Mouse (Mus musculus): ENCODE data around the gene Hykk. TPM values are rescaled to one million over a fixed set of nuclear protein-coding genes. Genes with fewer than 3 reads are reported as not detected.

Gene Hykk
- polyA plus RNA-seq, 1 experiment from 2014 or later, result 6.0 TPM

DNA sequence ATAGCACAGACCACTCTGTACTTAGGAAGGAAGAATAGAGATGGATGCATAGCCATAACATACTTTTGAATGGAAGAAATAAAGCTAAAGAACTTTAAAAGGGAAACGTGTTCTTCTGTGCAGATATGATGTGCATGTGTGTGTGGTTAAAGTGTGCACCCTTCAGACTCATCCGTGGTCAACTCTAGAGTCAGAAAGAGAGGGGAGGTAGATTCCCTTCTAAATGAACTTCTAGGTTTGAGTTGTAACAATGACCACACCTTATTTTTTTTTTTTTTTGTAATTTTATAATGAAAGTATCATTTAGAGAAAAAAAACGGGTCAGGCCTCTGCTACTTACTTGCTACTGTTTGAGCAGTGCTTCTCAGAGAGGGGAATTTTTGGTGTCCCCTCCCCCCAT lies 73.3 kb downstream of the Hykk start:
- no peak overlapping the region for H3K9ac ChIP-seq
- H3K4me1 ChIP-seq, result no peaks in the 10 kb centered on the region
- WGBS, result 78% methylated on average over 3 of the region's 3 CpGs
- H3K9me3 ChIP-seq (replicated peaks), result no peaks in the 10 kb centered on the region
- no peak for ATAC-seq (ENCODE audit: low FRiP score)
- H3K27me3 ChIP-seq, result no peaks in the 10 kb centered on the region
- H3K4me2 ChIP-seq (replicated peaks), result no peak overlapping the region
- no peaks in the 10 kb centered on the region for H3K36me3 ChIP-seq
- no peak overlapping the region for H3K27ac ChIP-seq
- H3K4me3 ChIP-seq, result no peak overlapping the region

DNA sequence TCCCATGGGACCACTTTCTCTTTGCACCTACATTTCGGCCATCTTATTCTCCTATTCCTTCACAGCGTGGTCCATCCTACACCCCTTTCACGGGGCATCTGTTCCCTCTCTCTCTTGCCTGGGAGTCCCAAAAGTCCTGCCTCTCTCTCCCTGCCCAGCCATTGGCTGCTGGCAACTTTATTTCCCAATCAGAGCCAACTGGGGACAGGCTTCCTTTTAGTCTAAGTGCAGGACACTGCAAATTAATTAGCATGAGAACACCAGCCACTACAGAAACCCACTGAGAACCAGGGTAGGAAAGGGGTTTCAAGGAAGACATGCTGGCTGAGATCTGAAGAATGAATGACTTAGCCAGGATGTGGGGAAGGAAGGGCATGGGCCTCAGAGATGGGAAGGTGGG lies 77.3 kb downstream of the Hykk start:
- 52% methylated on average over 3 of the region's 3 CpGs for WGBS
- Histone ChIP-seq H3K9me3 (replicated peaks) (no peaks in the 10 kb centered on the region), H3K27me3 (no peaks in the 10 kb centered on the region), H3K4me3 (no peak overlapping the region), H3K36me3 (no peaks in the 10 kb centered on the region), H3K4me1 (no peaks in the 10 kb centered on the region), H3K4me2 (replicated peaks) (no peak overlapping the region), H3K9ac (no peak overlapping the region), H3K27ac (no peak overlapping the region)
- no peak for ATAC-seq (ENCODE audit: low FRiP score)

DNA sequence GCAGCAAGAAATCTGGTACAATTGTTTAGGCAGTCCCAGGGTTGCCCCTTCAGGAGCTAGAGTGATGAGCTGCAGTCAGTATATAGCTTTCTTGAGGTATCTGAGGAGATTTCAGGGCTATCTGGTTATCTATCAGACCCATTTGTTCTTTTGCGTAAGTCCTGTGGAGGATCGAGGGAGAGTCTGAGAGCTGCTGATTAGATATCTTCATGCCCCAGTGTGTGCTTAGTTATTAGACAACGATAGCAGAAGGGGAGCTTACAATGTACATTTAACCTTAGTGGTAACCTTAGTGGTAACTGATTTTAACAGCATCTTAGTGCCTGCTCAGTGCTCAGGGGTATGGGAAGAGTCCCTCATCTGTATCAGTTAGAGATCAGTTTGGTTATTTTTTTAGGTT lies 78.6 kb downstream of the Hykk start:
- no peak overlapping the region for H3K9ac ChIP-seq
- ATAC-seq (ENCODE audit: low FRiP score), result no peak
- H3K36me3 ChIP-seq, result no peaks in the 10 kb centered on the region
- no peak overlapping the region for H3K27ac ChIP-seq
- 86% methylated on average over 3 of the region's 3 CpGs for WGBS
- H3K4me2 ChIP-seq (replicated peaks), result no peak overlapping the region
- no peaks in the 10 kb centered on the region for H3K9me3 ChIP-seq (replicated peaks)
- peaks cover 3% of the 10 kb centered on the region; the same call in 1 of the 2 replicates for H3K4me1 ChIP-seq
- no peak overlapping the region for H3K4me3 ChIP-seq
- H3K27me3 ChIP-seq, result no peaks in the 10 kb centered on the region

Other genes with a start within 250 kb of the Hykk start
- 7.1 and 7.5 TPM in 2 replicates for gene Dnaja4, start 218.4 kb upstream of the Hykk start, polyA plus RNA-seq (2016; fragmentation: Nextera tagmentation; extraction: Ambion mirVana)
- gene Wdr61, start 182.8 kb upstream of the Hykk start, polyA plus RNA-seq (2016; fragmentation: Nextera tagmentation; extraction: Ambion mirVana), result 117 and 128 TPM in 2 replicates
- 655 and 681 TPM in 2 replicates for gene Crabp1, start 152.5 kb upstream of the Hykk start, polyA plus RNA-seq (2016; fragmentation: Nextera tagmentation; extraction: Ambion mirVana)
- gene Ireb2, start 53.5 kb upstream of the Hykk start, polyA plus RNA-seq (2016; fragmentation: Nextera tagmentation; extraction: Ambion mirVana), result 65.6 and 70.4 TPM in 2 replicates
- gene Psma4, start 33.5 kb downstream of the Hykk start, polyA plus RNA-seq (2016; fragmentation: Nextera tagmentation; extraction: Ambion mirVana), result 267 and 282 TPM in 2 replicates
- gene AY074887, start 33.7 kb downstream of the Hykk start, polyA plus RNA-seq (2016; fragmentation: Nextera tagmentation; extraction: Ambion mirVana), result 1.2 and 1.4 TPM in 2 replicates
- gene Chrna5, start 63.6 kb downstream of the Hykk start, polyA plus RNA-seq (2016; fragmentation: Nextera tagmentation; extraction: Ambion mirVana), result 6.4 and 7.8 TPM in 2 replicates
- 15.0 and 17.1 TPM in 2 replicates for gene Chrna3, start 109.3 kb downstream of the Hykk start, polyA plus RNA-seq (2016; fragmentation: Nextera tagmentation; extraction: Ambion mirVana)
- gene Chrnb4, start 131.5 kb downstream of the Hykk start, polyA plus RNA-seq (2016; fragmentation: Nextera tagmentation; extraction: Ambion mirVana), result 1.5 and 2.0 TPM in 2 replicates
- gene Ube2q2, start 231.6 kb downstream of the Hykk start, polyA plus RNA-seq (2016; fragmentation: Nextera tagmentation; extraction: Ambion mirVana), result 53.4 and 54.2 TPM in 2 replicates

Measured in hindbrain, embryonic 12.5 days (tissue).